Mouse (Mus musculus): ENCODE measurements around the gene Wdr37. TPM values are rescaled to one million over a fixed set of nuclear protein-coding genes. Genes with fewer than 3 reads are reported as not detected.
"Not testable (repeated sequence)": the region's sequence is repeated elsewhere in the genome, so short reads cannot be mapped to it uniquely, and the experiment has no call there.

Wdr37 gene
- total RNA-seq, 2 experiments from 2014 or later: 32.8 to 35.2 TPM

DNA sequence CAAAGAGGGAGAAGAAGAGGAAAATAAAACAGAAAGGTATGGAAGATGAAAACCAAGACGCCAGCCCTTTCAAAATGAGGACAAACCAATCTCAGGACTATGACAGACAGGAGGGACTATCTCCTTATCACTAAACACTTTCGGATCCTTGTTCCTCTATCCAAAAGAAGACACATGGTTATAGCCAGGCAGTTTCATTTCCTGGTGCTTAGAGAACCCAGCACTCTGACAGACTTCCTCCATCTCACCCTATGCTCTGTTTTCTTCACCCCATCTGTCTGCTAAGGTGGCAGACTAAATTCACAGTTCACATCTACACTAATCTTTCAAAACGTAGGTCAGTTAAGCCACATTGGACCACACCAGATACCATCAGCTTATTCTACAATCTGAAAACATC lies 29.4 kb downstream of the Wdr37 start:
- intact Hi-C loops (cut with DNase I): loop anchor here (5.0 kb wide), 2 partner anchors 50 to 155 kb away; partner anchors contain the start of gene Gtpbp4
- DNase-seq: no peak

DNA sequence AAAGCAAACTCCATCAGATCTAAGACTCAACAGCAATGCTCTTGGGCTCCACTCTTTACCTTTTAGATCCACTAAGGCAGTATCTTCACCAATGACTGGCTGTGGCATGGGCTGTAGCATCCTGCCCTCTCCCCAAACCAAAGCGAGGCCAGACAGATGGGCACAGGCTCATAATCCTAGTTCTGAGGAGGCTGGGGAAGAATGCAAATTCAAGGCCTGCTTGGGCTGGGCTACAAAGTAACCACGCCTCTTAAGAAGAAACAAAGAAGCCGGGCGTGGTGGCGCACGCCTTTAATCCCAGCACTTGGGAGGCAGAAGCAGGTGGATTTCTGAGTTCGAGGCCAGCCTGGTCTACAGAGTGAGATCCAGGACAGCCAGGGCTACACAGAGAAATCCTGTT lies 29.9 kb downstream of the Wdr37 start:
- DNase-seq: not testable (repeated sequence)
- intact Hi-C loops (cut with DNase I): loop anchor here (5.0 kb wide), 2 partner anchors 50 to 155 kb away; partner anchors contain the start of gene Gtpbp4

DNA sequence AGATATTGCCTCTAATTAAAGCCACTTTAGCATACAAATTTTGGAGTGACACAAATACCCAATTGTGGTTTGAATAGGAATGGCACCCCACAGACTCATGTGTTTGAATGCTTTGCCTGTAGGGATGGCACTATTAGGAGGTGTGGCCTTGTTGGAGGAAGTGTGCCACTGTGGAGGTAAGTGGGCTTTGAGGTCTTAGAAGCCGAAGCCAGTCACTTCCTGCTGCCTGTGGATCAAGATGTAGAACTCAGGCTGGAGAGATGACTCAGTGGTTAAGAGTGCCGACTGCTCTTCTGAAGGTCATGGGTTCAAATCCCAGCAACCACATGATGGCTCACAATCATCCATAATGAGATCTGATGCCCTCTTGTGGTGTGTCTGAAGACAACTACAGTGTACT lies 30.8 kb downstream of the Wdr37 start:
- no peak for DNase-seq
- intact Hi-C loops (cut with DNase I): loop anchor here (5.0 kb wide), 2 partner anchors 49 to 156 kb away; partner anchors contain the start of gene Gtpbp4

DNA sequence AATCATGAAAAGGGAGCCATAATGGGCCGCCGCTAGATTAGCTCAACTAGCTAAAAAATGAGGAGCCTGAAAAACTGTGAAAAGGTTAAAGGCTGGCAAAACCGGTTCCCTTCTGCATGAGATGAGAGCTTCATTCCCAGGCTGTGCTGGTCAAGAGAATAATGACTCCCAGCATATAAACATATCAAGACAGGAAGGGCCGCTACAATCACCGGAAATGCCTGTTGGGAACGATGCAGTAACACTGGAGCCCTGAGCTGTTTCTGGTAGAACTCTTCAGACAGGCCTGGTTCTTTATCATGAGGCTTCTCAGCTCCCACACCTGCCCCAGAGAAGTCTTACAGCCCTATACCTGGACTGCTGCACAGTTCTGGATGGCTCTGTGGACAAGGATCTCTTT lies 31.8 kb downstream of the Wdr37 start:
- intact Hi-C loops (cut with DNase I): loop anchor here (2.0 to 5.0 kb wide), 3 partner anchors 31 to 157 kb away; partner anchors contain the start of genes Gtpbp4 and Wdr37
- peak; percentile 37 to 42 for DNase-seq

DNA sequence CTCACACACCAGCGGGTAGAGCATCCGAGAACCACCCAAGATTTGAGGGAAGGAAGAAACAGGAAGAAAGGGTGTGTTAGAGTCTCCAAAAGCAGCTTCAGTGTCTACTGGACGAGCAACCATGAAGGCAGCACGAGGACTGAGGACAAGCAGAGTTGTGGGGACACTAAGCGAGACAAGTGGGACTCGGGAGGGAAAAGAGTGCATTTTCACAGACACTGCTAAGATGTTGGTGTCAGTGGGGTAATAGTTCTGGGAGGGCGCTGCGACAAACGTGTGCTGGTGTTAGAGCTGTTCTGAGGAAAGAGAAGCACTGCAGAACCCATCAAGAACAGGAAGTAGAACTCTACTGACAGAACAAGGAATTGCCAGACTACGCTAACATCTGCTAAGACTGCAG lies 32.6 kb downstream of the Wdr37 start:
- DNase-seq: peak in 1 of 2 experiments; percentile 19
- intact Hi-C loops (cut with DNase I): loop anchor here (2.0 kb wide), 1 partner anchor 32 kb away; the partner anchor contains the start of gene Wdr37

DNA sequence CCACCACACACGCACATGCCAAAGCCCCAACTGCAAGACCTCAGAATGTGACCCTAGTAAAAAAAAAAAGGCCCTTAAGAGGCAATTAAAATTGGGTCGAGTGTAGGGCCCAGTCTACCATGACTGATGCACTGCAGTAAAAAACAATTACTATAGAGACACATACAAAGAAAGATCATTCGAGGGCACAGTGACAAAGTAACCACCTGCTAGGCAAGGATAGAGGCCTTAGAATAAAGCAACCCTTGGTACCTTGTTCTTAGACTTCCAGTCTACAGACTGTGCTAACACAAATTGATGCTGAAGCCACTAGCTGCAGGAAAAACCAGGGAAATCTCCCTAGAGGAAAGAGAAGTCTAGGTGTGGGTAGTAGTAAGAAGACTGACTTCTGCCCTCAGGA lies 33.3 kb downstream of the Wdr37 start:
- DNase-seq: no peak
- intact Hi-C loops (cut with DNase I): loop anchor here (2.0 kb wide), 1 partner anchor 32 kb away; the partner anchor contains the start of gene Wdr37

DNA sequence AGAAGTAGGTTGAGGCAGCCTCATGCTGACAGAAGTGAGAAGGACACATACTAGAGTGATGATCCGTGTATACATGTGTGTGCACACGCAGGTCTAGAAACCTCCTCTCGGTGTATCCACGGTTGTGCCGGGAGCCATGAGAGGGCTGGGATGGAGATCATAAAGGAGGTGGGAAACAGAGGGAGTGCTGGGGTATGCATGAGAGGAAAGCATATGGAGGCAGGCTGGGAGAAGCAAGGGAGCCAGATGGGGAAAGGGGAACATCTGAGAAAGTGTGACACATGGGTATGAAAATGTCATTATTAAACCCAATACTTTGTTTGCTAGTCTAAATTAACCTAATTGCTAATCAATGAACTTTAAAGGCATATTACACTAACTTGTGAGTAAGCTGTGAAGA lies 37.1 kb downstream of the Wdr37 start:
- no peak for DNase-seq
- intact Hi-C loops (cut with DNase I): no loop called here

DNA sequence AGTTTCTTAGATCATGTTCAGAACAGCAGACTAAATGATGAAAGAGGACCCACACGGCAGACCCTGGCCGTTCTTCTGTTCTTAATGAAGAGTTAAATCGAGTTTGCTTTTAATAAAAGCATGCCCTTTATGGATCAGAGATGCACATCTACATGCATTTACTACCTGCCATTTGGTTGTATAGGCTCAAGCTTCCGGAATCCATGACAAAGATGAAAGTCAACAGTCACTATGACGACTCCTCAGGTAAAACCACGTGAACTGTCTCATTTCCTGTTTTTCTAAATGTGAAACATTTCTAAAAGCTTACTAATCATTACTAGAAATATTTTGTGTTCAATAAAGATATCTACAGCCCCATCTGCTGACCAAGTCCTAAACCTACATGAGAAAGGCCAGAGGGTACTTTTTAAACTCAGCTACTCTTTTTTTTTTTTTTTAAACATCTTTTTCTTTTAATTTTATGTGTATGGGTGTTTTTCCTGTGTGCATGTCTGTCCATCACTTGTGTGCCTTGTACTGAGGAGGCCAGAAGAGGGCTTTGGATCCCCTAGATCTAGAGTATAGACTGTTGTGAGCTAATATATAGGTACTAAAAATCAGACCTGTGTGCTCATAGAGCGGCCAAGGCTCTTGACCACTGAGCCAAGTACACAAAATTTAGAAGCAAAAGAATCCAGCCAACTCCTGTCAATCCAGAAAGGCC lies 40.0 kb downstream of the Wdr37 start:
- no peak for DNase-seq
- intact Hi-C loops (cut with DNase I): no loop called here

DNA sequence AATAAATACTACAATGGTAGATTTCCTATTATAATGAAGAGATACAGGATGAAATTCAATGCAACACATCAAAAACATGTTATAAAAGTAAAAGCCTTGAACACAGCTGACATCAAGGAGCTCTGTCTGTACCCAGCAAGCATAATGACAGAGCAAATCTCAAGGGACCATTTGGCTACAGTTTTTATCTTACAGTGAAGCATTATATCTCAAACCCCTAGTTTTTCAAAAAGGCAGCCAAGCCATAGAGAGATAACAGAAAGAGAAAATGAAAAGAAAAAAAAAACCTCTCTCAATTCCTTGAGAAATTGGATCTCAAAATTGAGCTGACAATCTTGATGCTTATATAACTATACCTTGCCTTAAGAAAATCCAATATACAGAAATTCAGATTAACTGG lies 41.0 kb downstream of the Wdr37 start:
- intact Hi-C loops (cut with DNase I): no loop called here
- DNase-seq: no peak

DNA sequence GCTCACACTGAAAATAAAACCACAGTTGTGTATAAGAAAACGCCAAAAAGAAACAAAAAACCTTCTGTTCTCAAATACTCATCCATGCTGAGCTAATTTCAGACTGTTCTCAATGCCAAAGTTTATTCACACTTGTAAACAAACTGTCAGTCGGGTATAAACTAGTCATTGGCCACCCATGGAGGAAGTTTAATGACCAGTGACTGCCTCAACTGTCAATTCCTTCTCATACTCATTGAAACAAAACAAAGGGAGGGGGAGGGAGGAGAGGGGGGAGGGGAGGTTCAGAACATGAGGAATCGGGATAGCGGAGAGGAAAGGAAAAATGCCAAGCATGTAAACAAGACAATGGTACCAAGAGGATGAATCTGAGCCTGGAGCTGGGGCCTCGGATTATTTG lies 41.9 kb downstream of the Wdr37 start:
- DNase-seq: no peak
- intact Hi-C loops (cut with DNase I): no loop called here

DNA sequence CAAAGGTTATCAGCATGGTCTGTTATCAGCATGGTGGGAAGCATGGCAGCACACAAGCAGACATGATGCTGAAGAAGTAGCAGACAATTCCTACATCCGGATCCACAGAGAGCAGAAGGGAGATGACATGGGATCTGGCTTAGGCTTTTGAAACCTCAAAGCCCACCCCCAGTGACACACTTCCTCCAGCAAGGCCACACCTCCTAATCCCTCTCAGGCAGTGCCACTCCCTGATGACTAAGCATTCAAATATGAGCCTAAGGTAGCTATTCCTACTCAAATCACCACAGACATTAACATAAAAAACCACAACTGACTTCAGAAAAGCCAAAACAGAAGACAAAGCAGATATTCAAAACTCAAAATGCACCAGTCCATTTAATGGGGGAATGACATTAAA lies 42.8 kb downstream of the Wdr37 start:
- intact Hi-C loops (cut with DNase I): no loop called here
- DNase-seq: no peak

DNA sequence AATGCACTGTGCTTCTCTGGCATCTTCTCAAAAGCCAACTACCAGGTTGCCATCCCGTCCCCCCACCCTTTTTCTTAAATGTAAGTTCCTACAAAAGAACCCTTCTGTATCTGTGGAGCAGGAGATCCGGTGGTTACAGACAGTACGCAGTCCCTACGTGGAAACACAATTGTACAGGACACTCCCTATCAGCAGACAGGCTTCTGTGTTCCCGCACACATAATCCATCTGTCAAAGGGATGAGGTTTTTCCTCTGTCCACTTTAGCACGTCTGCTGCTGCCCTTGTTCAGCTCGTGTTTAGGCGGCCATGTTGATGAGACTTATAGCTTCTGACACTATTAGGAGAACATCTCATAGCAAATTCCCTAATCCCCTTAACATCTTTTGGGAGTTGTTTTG lies 48.2 kb downstream of the Wdr37 start:
- intact Hi-C loops (cut with DNase I): no loop called here
- no peak for DNase-seq

DNA sequence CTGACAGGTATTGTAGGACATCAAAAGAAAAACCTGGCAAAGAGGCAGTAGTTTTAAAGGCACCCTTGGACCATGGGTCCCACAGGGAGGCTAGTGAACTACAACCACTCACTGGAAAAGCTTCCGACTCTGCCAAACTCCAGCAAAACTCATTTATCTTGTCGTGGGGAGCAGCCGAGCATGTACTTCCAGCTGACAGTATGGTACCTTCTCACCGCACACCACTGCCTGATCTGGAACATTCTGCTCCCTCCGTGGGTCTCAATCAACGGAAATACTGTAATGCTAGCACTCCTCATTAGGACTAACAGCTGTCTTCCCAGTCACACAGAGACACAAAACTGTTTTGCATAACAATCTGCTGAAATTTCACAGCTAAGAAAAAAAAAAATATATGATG lies 48.6 kb downstream of the Wdr37 start:
- no peak for DNase-seq
- intact Hi-C loops (cut with DNase I): no loop called here

DNA sequence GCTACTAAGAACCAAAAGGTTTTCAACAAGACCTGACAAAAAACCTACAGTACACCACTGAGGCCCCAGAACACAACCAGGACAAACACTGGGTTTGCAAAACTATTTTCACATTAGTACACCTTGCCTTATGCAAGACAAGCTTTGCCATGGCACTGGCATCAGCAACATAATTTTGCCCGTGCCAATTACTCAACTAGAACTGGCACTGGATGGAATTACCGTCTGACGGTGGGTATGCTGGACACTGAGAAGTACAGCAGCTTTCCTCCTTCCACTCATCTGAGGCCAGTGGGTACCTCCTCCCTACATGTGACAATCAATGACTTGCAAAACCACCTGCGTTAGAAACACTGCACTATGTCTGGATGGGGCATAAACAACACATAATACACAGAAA lies 49.5 kb downstream of the Wdr37 start:
- intact Hi-C loops (cut with DNase I): no loop called here
- no peak for DNase-seq

DNA sequence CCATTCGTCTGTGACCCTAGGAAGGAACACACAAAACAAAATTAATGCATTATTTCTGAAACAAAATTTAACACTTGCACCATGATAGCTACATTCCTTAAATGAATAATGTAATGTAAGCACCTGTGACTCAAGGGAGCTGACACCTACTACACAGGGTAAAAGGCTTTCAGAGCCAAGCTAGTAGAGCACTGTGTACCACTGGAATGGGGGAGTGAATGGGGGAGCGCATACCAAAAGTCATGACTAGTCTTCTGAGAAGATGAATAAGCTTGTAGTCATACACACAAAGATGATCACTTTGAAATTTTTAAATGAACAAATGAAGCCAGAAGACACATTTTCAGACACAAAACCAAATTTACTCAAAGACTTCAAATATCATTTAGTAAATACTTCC lies 65.8 kb downstream of the Wdr37 start:
- DNase-seq: no peak
- intact Hi-C loops (cut with DNase I): no loop called here

DNA sequence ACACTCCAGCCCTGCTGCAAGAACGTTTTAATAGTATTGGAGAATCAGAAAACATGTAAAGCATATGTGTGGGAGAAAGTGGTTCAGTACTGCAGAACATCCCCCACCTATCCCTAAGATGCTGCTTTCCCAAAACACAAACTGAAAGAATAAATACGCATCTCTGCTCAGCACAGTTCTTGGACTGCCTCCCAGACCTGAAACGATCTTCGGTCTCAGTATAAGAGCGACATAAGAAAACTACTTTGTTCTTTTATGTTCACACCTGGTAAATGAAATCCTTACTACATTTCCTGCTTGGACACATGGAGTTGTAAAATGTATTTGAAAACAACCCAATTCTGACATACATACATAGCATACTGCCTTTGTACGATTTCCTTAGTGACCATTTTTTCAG lies 71.1 kb downstream of the Wdr37 start:
- intact Hi-C loops (cut with DNase I): no loop called here
- no peak for DNase-seq

DNA sequence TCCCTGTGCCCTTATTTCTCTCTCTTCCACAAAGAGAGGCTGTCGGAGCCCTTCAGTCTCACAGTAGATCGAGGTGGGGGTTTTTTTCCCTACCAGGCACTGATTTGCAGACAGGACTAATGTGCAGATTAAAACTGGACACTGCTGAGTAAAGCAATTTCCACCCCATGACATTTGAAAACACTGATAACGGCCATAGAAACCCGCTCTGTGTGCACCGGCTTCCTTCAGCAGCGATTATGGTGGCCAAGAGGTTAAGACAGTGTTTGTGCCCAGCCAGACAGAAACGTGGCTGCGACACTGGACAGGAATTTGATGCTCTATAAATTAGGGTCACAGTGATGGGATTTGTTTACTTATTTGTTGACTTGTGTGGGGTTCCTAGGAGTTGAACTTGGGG lies 78.5 kb downstream of the Wdr37 start:
- intact Hi-C loops (cut with DNase I): loop anchor here (5.0 kb wide), 1 partner anchor 49 kb away; no protein-coding TSS in a partner anchor
- no peak for DNase-seq

DNA sequence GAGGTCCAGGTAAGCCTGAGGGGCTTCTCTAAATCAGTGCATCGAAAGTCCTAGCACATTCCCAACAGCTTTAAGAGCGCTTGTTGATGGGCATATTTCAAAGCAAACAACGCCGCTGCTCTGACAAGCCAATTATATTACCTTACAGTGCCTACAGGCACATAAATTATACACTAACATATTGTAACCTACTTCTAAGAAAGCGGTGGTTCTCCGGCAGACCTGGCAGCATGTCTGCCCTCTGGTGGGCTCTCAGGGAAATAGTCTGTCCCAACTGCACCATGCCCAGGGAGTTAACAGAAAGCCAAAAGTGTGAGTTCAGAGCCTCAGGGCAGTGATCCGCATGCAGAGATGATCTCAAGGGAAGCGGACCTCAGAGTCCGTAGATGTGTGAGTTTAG lies 86.5 kb downstream of the Wdr37 start:
- DNase-seq: peak; percentile 4 to 16

DNA sequence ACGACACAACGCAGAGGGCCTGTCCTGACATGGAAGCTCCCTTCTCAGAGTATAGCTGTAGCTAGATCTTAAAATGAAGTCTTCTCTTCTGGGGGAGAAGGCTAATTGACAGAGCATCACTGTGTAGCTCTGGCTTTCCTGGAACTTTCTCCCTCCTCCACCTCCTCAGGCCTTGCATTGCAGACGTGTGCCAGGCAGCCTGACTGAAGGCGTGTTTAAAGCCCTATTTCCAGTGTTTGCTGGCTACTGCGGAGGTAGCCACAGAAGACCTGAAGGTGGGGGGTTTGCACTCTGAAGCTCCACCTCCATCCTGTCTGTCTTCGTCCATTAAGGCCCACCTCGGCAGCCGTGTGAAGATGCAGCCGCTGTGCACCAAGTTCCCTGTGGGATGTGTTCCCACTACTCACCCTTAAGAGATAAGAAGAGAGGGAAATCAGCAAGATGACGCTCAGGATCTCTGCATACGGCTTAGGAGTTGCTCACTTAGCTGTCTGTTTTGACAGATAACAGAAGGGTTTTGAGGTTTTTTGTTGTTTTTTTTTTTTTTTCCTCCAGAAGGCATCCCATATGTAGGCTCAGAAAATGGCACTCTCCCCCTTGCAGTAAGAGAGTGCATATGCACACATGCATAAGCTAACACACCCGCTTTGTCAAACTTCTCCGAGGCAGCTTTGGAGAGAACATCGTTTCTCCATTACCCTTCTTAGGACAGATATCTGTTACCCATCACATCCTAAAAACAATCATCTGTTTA lies 87.2 kb downstream of the Wdr37 start:
- intact Hi-C loops (cut with DNase I): no loop called here
- no peak for DNase-seq

More for the DNA sequence above, 86.5 kb downstream of the Wdr37 start:
- intact Hi-C loops (cut with DNase I): no loop called here

DNA sequence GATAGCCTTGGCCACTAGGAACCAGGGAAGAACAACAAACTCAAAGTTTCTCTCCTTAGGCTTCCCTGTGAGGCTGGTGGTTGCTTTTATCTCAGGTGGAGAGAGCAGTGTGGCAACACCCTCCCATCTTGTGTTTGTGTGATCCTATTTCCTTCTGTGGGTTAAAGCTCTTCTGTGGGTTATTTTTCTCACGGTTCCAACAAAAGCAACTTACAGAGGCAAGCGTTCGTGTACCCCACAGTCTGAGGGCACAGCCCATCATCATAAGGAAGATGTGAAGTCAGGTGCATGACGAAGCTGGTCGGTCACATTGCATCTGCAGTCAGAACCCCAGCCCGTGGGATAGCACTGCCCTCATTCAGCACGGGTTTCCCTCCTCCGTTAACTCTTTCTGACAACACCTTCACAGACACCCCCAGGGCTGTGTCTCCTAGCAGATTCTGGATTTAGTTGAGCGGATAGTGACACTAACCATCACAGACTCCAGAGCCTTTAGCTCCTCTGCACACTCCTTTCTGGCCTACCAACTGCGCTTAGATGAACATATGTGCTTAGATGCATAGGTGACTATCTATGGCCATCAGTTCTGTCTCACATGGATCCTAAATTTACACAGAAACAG lies 87.9 kb downstream of the Wdr37 start:
- intact Hi-C loops (cut with DNase I): no loop called here
- no peak for DNase-seq

DNA sequence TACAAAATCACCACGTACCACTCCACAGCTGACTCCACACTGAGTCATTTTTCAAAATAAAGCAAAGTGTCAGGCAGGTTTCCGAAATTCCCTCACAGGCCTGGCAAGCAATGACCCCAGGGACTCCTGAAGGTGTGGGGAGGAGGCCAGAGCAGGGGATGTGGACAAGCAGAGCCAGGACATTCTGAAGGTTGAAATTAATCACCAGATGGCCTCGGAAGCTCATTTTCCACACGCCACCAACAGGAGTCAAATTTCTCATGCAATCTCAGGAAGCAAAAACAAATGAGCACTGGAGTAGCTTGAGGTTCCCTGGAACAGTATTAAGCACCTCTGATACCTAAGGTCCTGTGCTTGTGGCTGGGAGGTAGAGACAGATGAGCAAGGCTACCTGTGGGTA lies 89.1 kb downstream of the Wdr37 start:
- DNase-seq: no peak
- intact Hi-C loops (cut with DNase I): no loop called here

All from heart, postnatal 36 days (tissue).